Mouse (Mus musculus) lung, postnatal 10 days (tissue): ENCODE results near the gene Rfxank.

ENCODE experiments used
- DNase-seq: peaks from one replicate; pipeline ENCODE4 v3.0.0; 2021

Rfxank gene

GRCm38 (mm10) chr8:70147678-70148607, 9.0 kb upstream of the Rfxank start:
- DNase-seq: no peak

GRCm38 (mm10) chr8:70139981-70140380, 1.0 kb upstream of the Rfxank start:
- no peak for DNase-seq

DNA sequence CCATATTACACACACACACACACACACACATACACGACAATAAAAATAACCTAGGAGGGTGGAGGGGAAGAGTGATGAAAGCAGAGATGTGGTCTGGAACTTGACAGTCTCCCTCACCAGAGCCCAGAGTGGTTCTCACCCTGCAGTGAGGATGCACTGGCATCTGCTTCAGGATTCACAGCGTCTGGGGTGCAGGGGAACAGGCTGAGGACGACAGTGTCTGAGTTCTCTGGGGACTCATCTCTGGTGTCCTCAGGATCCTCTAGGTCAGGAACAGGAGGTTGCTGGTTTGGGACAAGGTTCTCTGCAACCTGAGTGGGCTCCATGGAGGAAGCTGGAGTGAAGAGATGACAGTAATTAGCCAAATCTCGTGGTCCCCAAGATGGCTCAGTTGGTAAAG, 1.1 kb downstream of the Rfxank start:
- no peak for DNase-seq

GRCm38 (mm10) chr8:70136591-70136990, 2.4 kb downstream of the Rfxank start:
- no peak for DNase-seq

DNA sequence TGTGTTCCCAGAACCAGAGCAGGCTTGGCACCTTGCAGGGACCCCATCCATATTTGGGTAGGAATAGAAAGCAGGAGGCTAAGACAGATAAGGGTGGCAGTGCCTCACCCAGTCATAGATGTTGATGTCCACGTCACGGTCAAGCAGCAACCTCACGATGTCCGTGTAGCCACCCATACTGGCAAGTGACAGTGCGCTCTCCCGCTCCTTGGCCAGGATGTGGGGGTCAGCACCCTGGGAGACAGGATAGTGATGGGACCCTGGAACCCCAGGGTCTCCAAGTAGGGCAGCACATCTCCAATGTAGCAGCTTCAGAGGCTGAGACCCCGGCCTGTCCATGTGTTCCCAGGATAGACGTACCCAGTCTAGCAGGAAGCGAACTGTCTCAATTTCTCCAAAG, 4.0 kb downstream of the Rfxank start:
- no peak for DNase-seq

- DNase-seq: no peak
Measured at GRCm38 (mm10) chr8:70134086-70134485, 4.9 kb downstream of the Rfxank start.

DNA sequence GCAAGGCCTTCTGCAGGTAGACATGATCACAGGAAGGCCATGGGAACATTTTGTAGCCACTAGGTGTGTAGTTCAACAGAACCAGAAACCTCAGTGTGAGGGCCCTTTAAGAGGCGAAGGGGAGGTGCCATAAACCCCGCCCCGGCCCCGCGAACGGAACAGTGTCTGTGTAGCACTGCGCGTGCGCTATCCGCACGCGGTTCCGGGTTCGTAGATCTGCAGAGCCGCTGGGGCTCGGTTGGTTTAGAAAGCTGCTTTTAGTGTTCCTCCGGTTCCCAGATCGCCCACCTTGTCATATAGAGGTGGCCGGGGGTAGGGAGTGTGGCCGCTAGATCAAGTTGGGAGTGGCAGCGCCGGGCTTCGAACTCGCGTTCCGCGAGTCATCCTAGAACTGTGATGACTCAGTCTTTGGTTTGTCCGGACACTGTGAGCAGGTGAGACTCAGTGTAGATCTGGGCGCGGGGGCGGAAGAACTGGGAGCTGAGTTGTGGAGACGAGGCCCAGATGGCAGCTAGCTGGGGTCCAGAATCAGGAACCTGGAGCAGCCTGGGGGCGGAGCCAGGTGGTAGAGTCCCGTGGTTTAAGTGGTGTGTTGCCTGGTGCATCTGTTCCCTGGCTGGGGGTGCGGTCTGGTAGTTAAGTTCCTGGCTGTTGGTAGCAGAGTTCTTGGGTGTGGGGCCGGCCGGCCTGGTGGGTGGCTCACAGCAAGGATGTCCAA, 7.6 kb downstream of the Rfxank start, which contains the start of gene Nr2c2ap:
Nr2c2ap (plus strand) TSS at position 168 of the 718 bp plus-strand sequence.
- peak; percentile 90 for DNase-seq

DNA sequence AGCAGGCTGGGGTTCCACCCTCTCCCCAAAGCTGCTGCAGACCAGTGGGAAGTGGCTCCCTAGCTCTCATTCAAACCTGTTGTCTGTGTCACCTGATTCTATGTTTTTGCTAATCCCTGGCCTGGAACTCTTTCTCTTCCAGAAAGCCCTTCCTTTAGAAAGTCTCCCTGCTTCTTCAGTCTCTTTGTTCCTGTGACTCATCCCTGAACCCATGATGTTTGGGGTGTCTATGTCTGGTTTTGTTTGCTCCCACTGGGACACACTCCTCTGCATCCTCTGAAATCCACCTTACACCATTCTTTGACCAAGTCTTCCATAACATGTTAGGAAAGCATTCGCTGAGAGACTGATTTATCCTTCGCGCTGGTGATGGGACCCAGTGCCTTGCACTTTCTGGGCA, 8.9 kb downstream of the Rfxank start:
- DNase-seq: no peak

DNA sequence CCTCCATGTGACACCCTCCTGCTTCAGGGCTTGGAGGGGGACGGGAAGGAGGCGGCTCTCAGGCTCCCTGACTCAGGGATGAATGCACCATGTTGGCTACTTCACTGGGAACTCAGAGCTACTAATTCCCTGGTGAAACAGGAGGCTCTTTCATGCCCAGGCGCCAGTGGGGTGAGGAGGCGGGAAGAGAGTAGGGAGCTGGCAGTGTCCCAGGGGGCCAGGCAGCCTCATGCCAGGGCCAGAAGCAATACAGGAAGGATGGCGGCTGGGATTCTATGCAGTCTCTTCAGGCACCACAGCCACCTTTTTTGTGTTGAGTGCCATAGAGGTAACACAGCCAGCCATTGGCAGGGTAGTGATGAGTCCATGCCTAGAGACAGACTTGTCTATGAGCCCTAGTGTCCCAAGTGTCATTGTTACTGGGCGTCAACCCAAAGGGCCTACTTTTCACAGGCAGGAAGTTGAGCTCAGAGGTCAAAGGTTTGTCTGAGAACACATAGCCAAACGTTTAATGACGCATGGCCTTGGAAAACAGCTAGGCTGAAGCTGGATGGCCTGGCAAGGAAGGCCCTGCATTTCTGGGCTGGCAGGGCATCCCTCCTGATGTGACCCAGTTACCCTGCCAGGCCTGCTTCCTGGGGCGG, 9.5 kb downstream of the Rfxank start:
- peak; percentile 70 for DNase-seq

DNA sequence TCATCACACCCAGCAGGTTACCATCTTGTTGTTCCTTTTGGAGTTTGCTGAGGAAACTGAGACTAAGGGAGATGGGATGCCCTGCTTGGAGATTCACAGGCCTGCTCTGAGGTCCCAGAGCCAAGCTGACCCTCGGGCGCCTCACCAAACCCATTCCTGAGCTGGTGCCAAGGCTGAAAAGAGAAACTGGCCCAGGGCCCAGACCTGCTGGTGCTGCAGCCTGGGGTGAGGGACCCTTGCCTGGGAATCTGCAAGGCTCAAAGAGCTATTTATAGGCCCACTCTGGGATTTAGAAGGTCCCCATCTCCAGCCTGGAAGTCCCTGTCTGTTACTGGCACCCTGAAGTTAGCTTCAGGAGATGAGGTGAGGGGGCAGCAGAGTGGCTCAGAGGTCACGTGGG, 10.5 kb downstream of the Rfxank start:
- peak; percentile 66 for DNase-seq

GRCm38 (mm10) chr8:70124992-70125391, 14.0 kb downstream of the Rfxank start:
- no peak for DNase-seq

DNA sequence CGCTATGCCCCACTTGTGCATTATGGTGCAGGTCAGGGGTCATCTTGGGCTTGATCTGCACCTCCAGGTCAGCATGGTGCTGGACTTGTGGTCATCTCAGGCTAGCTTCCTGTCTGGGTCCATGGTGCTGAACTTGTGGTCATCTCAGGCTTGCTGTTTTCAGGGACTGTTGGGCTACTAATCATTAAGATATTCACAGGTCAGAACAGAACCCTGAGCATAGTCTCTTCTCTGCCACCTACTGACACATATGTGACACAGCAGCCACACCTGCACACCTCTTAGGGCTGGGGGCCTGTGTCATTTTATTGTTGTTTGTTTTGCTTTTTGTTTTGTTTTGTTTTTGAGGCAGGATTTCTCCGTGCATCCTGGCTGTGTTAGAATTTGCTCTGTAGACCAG, 16.1 kb downstream of the Rfxank start:
- DNase-seq: no peak

- DNase-seq: peak; percentile 53
Measured at GRCm38 (mm10) chr8:70120667-70121066, 18.3 kb downstream of the Rfxank start, which contains the start of gene Ncan. Gene Ncan, minus strand, starts transcription at chr8:70120873.

GRCm38 (mm10) chr8:70118726-70119700, 19.9 kb downstream of the Rfxank start:
- DNase-seq: no peak

- DNase-seq: peak; percentile 49
Measured at GRCm38 (mm10) chr8:70117611-70118010, 21.3 kb downstream of the Rfxank start.

DNA sequence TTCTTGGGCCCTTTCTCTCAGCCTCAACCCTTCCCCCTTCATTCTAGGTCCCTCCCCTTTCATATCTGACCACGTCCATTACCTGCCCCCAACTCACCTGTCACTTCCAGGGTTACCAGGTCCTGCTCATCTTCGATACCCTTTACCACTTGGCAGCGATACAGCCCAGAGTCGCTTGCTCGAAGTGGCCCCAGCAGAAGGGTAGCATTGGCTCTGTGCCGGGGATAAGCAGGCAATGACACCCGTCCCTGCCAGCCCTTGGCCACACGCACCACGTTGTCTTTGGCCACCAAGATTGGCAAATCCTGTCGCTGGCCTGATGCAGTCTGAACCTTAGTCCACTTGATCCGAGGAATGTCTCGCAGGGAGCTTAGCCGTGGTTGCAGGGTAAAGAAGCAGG, 24.1 kb downstream of the Rfxank start:
- DNase-seq: no peak

DNA sequence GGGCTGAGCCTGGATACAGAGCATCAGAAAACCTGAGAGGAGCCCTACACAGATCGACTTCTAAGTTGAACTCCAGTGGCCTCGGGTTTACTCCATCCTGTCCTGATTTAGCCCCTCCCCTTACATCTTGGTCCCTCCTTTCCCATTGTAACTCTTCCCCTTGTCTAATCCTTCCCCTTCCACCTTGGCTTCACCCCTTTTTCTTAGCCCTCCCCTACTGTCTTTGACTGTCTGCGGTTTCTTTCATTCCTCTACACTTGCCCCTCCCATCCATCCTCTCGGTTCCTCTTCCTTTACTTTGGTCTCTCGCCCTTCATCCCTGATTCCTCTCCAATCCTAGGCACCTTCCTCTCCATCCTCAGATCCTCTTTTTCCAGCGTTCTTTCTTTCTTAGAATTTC, 24.5 kb downstream of the Rfxank start:
- DNase-seq: no peak

GRCm38 (mm10) chr8:70112401-70113016, 26.4 kb downstream of the Rfxank start:
- no peak for DNase-seq

DNA sequence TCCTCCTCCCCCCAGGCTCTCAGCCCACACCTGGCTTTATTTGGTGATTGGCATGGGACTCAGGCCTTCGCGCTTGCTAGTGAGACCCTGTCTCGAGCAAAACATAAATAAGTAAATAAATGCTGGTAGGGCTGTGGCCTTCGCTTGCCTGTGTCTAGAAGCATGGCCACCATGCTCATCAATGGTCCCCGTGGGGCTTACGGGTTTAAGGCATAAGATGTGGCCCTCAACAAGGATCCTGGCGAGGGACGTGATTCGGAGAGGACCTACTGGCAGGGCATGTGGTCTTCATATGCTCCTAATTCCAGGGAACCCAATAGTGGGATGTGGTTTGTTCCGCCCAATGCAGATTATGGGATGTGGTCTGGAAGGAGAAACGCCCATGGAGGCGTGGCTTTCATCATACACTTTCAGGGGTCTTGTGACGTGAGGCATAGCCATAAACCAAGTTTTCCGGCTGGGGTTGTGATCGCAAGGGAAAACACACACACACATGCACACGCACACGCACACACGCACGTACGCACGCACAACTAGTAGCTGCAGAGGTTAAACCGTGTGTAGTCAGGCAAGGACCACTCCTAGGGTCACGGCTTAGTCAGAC, 27.7 kb downstream of the Rfxank start:
- DNase-seq: no peak

DNA sequence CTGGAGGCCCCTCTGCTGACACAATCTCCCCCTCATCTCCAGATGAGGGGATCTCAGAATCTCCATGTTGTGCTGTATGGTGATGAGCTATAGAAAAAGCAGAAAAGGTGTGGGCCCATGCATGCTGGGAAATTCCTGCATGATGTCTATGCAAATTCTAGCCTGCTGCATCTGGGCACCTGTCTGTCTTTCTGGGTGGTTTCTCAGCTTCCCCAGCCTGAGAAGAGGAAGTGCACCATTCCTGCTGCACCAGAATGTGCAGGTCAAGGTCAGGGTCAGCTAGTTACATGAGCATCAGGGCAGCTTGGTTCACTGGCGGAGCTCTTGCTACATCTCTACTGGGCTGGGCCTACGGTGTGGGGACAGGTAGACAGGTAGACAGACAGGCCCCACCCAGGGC, 28.5 kb downstream of the Rfxank start:
- DNase-seq: no peak

- DNase-seq: no peak
Measured at GRCm38 (mm10) chr8:70104922-70105321, 34.0 kb downstream of the Rfxank start.
